Mouse (Mus musculus): Measurements from ENCODE around the gene Kcnk16. TPM values are rescaled to one million over a fixed set of nuclear protein-coding genes. Genes with fewer than 3 reads are reported as not detected.

The Kcnk16 gene
- total and polyA plus RNA-seq, 2 experiments: not detected

GRCm38 (mm10) chr14:20294117-20294892 is 25.3 kb upstream of the Kcnk16 start, which contains the start of gene Nudt13:
Gene Nudt13 (plus strand): TSS chr14:20294697.
- peak within 1 kb of the TSS; percentile 53 for H3K4me3 ChIP-seq (ENCODE audit: insufficient read depth, low read depth, low read length)
- 21% methylated on average over 14 of the region's 14 CpGs for whole genome bisulfite sequencing
- peaks cover 4% of the 10 kb centered on the region; the same call in 1 of the 2 replicates for H3K79me2 ChIP-seq (ENCODE audit: control insufficient read depth, insufficient read depth, low read length)
- H3K27me3 ChIP-seq (ENCODE audit: control insufficient read depth, insufficient read depth, low read length): no peaks in the 10 kb centered on the region
- TF ChIP-seq POLR2A (IDR thresholded peaks at IDR 0.05; ENCODE audit: extremely low read depth, insufficient read depth, low read length): no peak
- TF ChIP-seq CTCF (IDR thresholded peaks at IDR 0.05; ENCODE audit: low read depth, low read length): no peak
- peak within 1 kb of the TSS; percentile 55 for H3K9ac ChIP-seq (ENCODE audit: low read depth, low read length)
- H3K36me3 ChIP-seq (ENCODE audit: control insufficient read depth, insufficient read depth, low read length): no peaks in the 10 kb centered on the region
- DNase-seq (ENCODE audit: extremely low read depth, low read depth, low spot score): peak; percentile 98
- peaks cover 5% of the 10 kb centered on the region for H3K4me1 ChIP-seq (ENCODE audit: control insufficient read depth, insufficient read depth, low read length)
- H3K27ac ChIP-seq (replicated peaks; ENCODE audit: insufficient read depth, low read depth, low read length): no peak within 1 kb of the TSS

- Histone ChIP-seq H3K27me3 (ENCODE audit: control insufficient read depth, insufficient read depth, low read length) (no peaks in the 10 kb centered on the region), H3K9ac (ENCODE audit: low read depth, low read length) (no peak overlapping the region), H3K79me2 (ENCODE audit: control insufficient read depth, insufficient read depth, low read length) (peaks cover 4% of the 10 kb centered on the region; the same call in 1 of the 2 replicates), H3K36me3 (ENCODE audit: control insufficient read depth, insufficient read depth, low read length) (no peaks in the 10 kb centered on the region), H3K4me3 (ENCODE audit: insufficient read depth, low read depth, low read length) (no peak overlapping the region), H3K27ac (replicated peaks; ENCODE audit: insufficient read depth, low read depth, low read length) (no peak overlapping the region), H3K4me1 (ENCODE audit: control insufficient read depth, insufficient read depth, low read length) (peaks cover 5% of the 10 kb centered on the region)
- TF ChIP-seq POLR2A (IDR thresholded peaks at IDR 0.05; ENCODE audit: extremely low read depth, insufficient read depth, low read length) (no peak), CTCF (IDR thresholded peaks at IDR 0.05; ENCODE audit: low read depth, low read length) (0 out of 2 replicates have a peak, but pooled peaks have one; percentile 25)
- WGBS: 27% methylated on average over 4 of the region's 4 CpGs
- peak; percentile 76 for DNase-seq (ENCODE audit: extremely low read depth, low read depth, low spot score)
Observed at GRCm38 (mm10) chr14:20291391-20291790, 22.4 kb upstream of the Kcnk16 start.

GRCm38 (mm10) chr14:20268421-20268820 is 578 bp downstream of the Kcnk16 start:
- H3K27ac ChIP-seq (replicated peaks; ENCODE audit: insufficient read depth, low read depth, low read length): no peak overlapping the region
- H3K4me1 ChIP-seq (ENCODE audit: control insufficient read depth, insufficient read depth, low read length): no peaks in the 10 kb centered on the region
- H3K27me3 ChIP-seq (ENCODE audit: control insufficient read depth, insufficient read depth, low read length): no peaks in the 10 kb centered on the region
- 43% methylated on average over 6 of the region's 6 CpGs for WGBS
- no peaks in the 10 kb centered on the region for H3K79me2 ChIP-seq (ENCODE audit: control insufficient read depth, insufficient read depth, low read length)
- no peak overlapping the region for H3K4me3 ChIP-seq (ENCODE audit: insufficient read depth, low read depth, low read length)
- H3K9ac ChIP-seq (ENCODE audit: low read depth, low read length): no peak overlapping the region
- DNase-seq (ENCODE audit: extremely low read depth, low read depth, low spot score): no peak
- H3K36me3 ChIP-seq (ENCODE audit: control insufficient read depth, insufficient read depth, low read length): no peaks in the 10 kb centered on the region
- TF ChIP-seq POLR2A (IDR thresholded peaks at IDR 0.05; ENCODE audit: extremely low read depth, insufficient read depth, low read length): no peak
- TF ChIP-seq CTCF (IDR thresholded peaks at IDR 0.05; ENCODE audit: low read depth, low read length): no peak

- TF ChIP-seq POLR2A (IDR thresholded peaks at IDR 0.05; ENCODE audit: extremely low read depth, insufficient read depth, low read length) (no peak), CTCF (IDR thresholded peaks at IDR 0.05; ENCODE audit: low read depth, low read length) (no peak)
- Histone ChIP-seq H3K79me2 (ENCODE audit: control insufficient read depth, insufficient read depth, low read length) (no peaks in the 10 kb centered on the region), H3K4me1 (ENCODE audit: control insufficient read depth, insufficient read depth, low read length) (no peaks in the 10 kb centered on the region), H3K4me3 (ENCODE audit: insufficient read depth, low read depth, low read length) (no peak overlapping the region), H3K36me3 (ENCODE audit: control insufficient read depth, insufficient read depth, low read length) (no peaks in the 10 kb centered on the region), H3K9ac (ENCODE audit: low read depth, low read length) (no peak overlapping the region), H3K27ac (replicated peaks; ENCODE audit: insufficient read depth, low read depth, low read length) (no peak overlapping the region), H3K27me3 (ENCODE audit: control insufficient read depth, insufficient read depth, low read length) (no peaks in the 10 kb centered on the region)
- peak; percentile 14 for DNase-seq (ENCODE audit: extremely low read depth, low read depth, low spot score)
- WGBS: 44% methylated on average over 4 of the region's 4 CpGs
Observed at GRCm38 (mm10) chr14:20262346-20262745, 6.7 kb downstream of the Kcnk16 start.

GRCm38 (mm10) chr14:20258185-20259113 is 10.6 kb downstream of the Kcnk16 start:
- Histone ChIP-seq H3K27ac (replicated peaks; ENCODE audit: insufficient read depth, low read depth, low read length) (no peak overlapping the region), H3K9ac (ENCODE audit: low read depth, low read length) (no peak overlapping the region), H3K4me3 (ENCODE audit: insufficient read depth, low read depth, low read length) (no peak overlapping the region), H3K36me3 (ENCODE audit: control insufficient read depth, insufficient read depth, low read length) (no peaks in the 10 kb centered on the region), H3K4me1 (ENCODE audit: control insufficient read depth, insufficient read depth, low read length) (no peaks in the 10 kb centered on the region), H3K27me3 (ENCODE audit: control insufficient read depth, insufficient read depth, low read length) (no peaks in the 10 kb centered on the region), H3K79me2 (ENCODE audit: control insufficient read depth, insufficient read depth, low read length) (no peaks in the 10 kb centered on the region)
- DNase-seq (ENCODE audit: extremely low read depth, low read depth, low spot score): peak; percentile 57
- 53% methylated on average over 8 of the region's 8 CpGs for WGBS
- no peak for TF ChIP-seq POLR2A (IDR thresholded peaks at IDR 0.05; ENCODE audit: extremely low read depth, insufficient read depth, low read length)
- TF ChIP-seq CTCF (IDR thresholded peaks at IDR 0.05; ENCODE audit: low read depth, low read length): peak; percentile 98

Measured in liver, adult 2 months (tissue).